Mouse (Mus musculus): ENCODE data around the gene Ccdc186. TPM values are rescaled to one million over a fixed set of nuclear protein-coding genes. Genes with fewer than 3 reads are reported as not detected.
"Not testable (repeated sequence)": the region's sequence is repeated elsewhere in the genome, so short reads cannot be mapped to it uniquely, and the experiment has no call there.

Gene Ccdc186
- polyA plus RNA-seq, 1 experiment = 19.8 TPM

- H3K4me3 ChIP-seq (ENCODE audit: insufficient read depth, low read depth, low read length) = no peak overlapping the region
- H3K27ac ChIP-seq (replicated peaks; ENCODE audit: low read depth, low read length) = no peak overlapping the region
- H3K4me1 ChIP-seq (ENCODE audit: control insufficient read depth, insufficient read depth, insufficient read length, low read length) = 0 out of 2 replicates have a peak, but pooled peaks cover 2% of the 10 kb centered on the region
These were observed 45.9 kb downstream of the Ccdc186 start for GRCm38 (mm10) chr19:56775893-56776718.

DNA sequence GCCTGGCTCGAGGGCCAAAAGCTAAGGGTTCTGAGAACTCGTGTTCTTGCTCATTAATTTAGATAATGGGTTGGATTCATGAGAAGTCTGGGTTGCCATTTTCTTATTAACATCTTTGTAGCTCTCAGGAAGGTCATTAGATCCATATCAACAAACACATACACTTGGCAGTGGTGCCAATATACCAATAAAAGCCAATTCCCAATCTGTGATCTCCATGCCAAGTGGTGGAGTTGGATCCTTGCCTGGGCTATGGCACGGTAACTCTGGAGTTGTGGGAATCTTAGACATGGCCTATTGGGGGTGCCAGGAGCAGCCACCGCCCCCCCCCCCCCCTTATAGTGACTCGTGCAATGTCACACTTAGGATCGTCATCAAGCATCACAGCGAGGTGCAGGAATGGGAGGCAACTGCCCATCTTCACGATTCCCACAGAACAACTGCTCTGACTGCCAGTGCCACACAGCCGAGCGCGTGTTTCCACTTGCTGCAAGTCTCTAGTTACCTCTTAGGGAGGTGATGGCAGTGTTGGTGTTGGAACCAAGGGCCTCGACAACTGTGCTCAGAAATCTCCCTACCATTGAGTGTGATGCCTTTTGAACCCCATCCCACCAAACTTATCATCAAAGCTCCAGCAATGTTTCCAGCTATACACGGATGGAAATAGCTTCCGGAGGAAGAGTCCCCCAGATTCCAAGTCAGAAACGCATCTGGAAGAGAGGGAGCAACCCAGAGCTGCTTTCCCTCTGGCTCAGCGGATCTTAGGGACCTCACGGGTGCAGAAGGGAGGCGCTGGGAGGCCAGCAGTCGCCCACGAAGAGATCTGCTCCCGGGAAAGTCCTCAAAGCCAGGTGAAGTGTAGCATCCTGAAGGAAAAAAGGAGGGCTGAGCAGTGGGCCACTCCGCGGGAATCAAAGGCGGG is 46.8 kb downstream of the Ccdc186 start:
- Histone ChIP-seq H3K27ac (replicated peaks; ENCODE audit: low read depth, low read length) (0 out of 2 replicates have a peak overlapping the region, but pooled peaks have one; percentile 26), H3K4me3 (ENCODE audit: insufficient read depth, low read depth, low read length) (no peak overlapping the region), H3K4me1 (ENCODE audit: control insufficient read depth, insufficient read depth, insufficient read length, low read length) (0 out of 2 replicates have a peak, but pooled peaks cover 2% of the 10 kb centered on the region)

DNA sequence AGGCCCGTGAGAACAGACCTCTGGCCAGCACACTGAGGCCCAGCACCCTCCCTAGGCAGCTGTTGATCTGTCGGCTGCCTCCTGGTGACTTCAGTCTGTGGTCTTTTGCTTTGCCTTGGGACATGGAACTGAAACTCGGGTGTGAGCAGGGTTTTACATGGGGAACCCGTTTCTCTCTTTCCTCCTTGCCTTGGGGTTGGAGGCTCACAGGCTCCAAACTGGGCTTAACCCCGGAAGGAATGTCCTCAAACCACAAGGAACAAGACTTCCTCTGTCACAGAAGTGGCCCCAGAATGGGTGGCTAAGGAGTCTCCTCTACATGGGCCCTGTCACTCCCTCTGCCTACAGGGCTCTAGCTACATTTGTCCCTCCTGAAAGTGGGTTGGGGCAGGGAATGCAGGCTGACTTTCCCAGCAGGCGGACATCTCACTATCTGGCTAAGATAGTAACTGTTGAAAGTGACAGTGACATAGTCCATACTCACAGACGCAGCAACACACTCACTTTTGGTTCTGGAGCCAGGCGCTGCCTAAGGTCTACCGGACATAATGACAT is 47.5 kb downstream of the Ccdc186 start:
- no peak overlapping the region for H3K4me3 ChIP-seq (ENCODE audit: insufficient read depth, low read depth, low read length)
- 0 out of 2 replicates have a peak, but pooled peaks cover 2% of the 10 kb centered on the region for H3K4me1 ChIP-seq (ENCODE audit: control insufficient read depth, insufficient read depth, insufficient read length, low read length)
- peak overlapping the region; percentile 26; the same call in 1 of the 2 replicates for H3K27ac ChIP-seq (replicated peaks; ENCODE audit: low read depth, low read length)

- Histone ChIP-seq H3K27ac (replicated peaks; ENCODE audit: low read depth, low read length) (no peak overlapping the region), H3K4me3 (ENCODE audit: insufficient read depth, low read depth, low read length) (no peak overlapping the region), H3K4me1 (ENCODE audit: control insufficient read depth, insufficient read depth, insufficient read length, low read length) (0 out of 2 replicates have a peak, but pooled peaks cover 2% of the 10 kb centered on the region)
These were observed 48.5 kb downstream of the Ccdc186 start for GRCm38 (mm10) chr19:56773393-56773971.

DNA sequence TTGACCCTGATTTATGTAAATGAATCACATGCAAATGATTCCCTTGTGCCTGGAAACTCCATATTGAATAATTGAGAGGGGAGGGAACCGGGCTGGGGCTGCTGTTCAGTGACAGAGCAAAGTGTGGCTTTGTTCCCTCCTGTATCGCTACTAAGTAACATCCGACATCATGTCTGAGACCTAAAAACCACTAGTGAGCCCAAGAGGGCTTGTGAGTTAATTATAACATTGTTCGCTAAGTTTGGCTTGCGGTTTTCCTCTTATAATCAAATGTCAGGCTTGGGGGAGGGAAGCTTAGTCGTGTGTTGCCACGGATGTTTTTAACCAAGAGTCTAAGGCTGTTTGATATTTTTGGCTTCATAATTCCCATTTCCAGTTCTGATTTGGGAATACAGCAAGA is 49.8 kb downstream of the Ccdc186 start:
- Histone ChIP-seq H3K4me1 (ENCODE audit: control insufficient read depth, insufficient read depth, insufficient read length, low read length) (0 out of 2 replicates have a peak, but pooled peaks cover under 1% of the 10 kb centered on the region), H3K27ac (replicated peaks; ENCODE audit: low read depth, low read length) (no peak overlapping the region), H3K4me3 (ENCODE audit: insufficient read depth, low read depth, low read length) (no peak overlapping the region)

GRCm38 (mm10) chr19:56769024-56769423 is 53.0 kb downstream of the Ccdc186 start:
- no peaks in the 10 kb centered on the region for H3K4me1 ChIP-seq (ENCODE audit: control insufficient read depth, insufficient read depth, insufficient read length, low read length)

GRCm38 (mm10) chr19:56762686-56763085 is 59.3 kb downstream of the Ccdc186 start:
- H3K4me1 ChIP-seq (ENCODE audit: control insufficient read depth, insufficient read depth, insufficient read length, low read length) = no peaks in the 10 kb centered on the region
- no peak overlapping the region for H3K4me3 ChIP-seq (ENCODE audit: insufficient read depth, low read depth, low read length)

More at GRCm38 (mm10) chr19:56769024-56769423, 53.0 kb downstream of the Ccdc186 start:
- no peak overlapping the region for H3K27ac ChIP-seq (replicated peaks; ENCODE audit: low read depth, low read length)
- no peak overlapping the region for H3K4me3 ChIP-seq (ENCODE audit: insufficient read depth, low read depth, low read length)

GRCm38 (mm10) chr19:56761727-56762126 is 60.3 kb downstream of the Ccdc186 start:
- no peaks in the 10 kb centered on the region for H3K4me1 ChIP-seq (ENCODE audit: control insufficient read depth, insufficient read depth, insufficient read length, low read length)
- H3K4me3 ChIP-seq (ENCODE audit: insufficient read depth, low read depth, low read length) = no peak overlapping the region
- no peak overlapping the region for H3K27ac ChIP-seq (replicated peaks; ENCODE audit: low read depth, low read length)

More at GRCm38 (mm10) chr19:56762686-56763085, 59.3 kb downstream of the Ccdc186 start:
- no peak overlapping the region for H3K27ac ChIP-seq (replicated peaks; ENCODE audit: low read depth, low read length)

GRCm38 (mm10) chr19:56761096-56761495 is 60.9 kb downstream of the Ccdc186 start:
- H3K4me3 ChIP-seq (ENCODE audit: insufficient read depth, low read depth, low read length) = no peak overlapping the region
- no peak overlapping the region for H3K27ac ChIP-seq (replicated peaks; ENCODE audit: low read depth, low read length)
- no peaks in the 10 kb centered on the region for H3K4me1 ChIP-seq (ENCODE audit: control insufficient read depth, insufficient read depth, insufficient read length, low read length)

DNA sequence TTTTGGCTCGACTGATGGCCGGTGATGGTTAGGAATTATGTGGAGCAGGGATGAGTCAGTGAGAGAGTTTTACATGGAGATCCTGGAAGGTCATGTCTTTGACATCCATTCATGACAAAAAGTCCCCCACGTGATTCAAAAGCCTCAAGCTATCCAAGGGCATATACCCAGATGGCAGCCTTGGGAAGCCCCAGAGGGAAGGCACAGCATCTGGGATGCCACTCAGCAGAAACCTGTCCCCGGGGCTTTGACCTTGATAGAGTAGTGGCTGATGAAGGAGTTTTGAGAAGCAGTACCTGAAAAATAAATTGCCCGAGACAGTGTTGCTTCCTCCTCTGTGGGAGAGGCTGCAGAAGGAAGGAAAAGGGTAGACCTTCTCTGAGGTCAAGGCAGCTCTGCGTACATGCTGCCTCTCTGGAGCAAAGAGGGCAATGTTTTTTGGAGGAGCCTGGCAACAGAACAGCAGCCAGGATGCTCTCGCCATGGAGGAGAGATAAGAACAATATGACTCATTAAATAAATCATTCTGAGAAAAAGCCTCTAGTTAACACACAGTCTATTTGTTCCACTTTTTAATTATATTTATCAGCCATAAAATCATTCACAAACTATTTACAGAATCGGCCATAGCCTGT is 61.6 kb downstream of the Ccdc186 start:
- Histone ChIP-seq H3K27ac (replicated peaks; ENCODE audit: low read depth, low read length) (no peak overlapping the region), H3K4me1 (ENCODE audit: control insufficient read depth, insufficient read depth, insufficient read length, low read length) (no peaks in the 10 kb centered on the region), H3K4me3 (ENCODE audit: insufficient read depth, low read depth, low read length) (no peak overlapping the region)

GRCm38 (mm10) chr19:56759740-56760139 is 62.2 kb downstream of the Ccdc186 start:
- Histone ChIP-seq H3K4me3 (ENCODE audit: insufficient read depth, low read depth, low read length) (no peak overlapping the region), H3K27ac (replicated peaks; ENCODE audit: low read depth, low read length) (no peak overlapping the region), H3K4me1 (ENCODE audit: control insufficient read depth, insufficient read depth, insufficient read length, low read length) (no peaks in the 10 kb centered on the region)

DNA sequence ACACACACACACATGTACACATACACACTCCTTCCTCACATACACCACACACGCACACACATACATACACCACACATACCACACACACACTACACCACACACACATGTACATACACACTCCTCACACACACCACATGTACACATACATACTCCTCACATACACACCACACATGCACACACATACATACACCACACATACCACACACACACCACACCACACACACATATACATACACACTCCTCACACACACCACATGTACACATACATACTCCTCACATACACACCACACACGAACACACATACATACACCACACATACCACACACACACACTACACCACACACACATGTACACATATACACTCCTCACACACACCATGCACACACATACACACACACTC is 63.7 kb downstream of the Ccdc186 start:
- Histone ChIP-seq H3K4me3 (ENCODE audit: insufficient read depth, low read depth, low read length) (no peak overlapping the region), H3K4me1 (ENCODE audit: control insufficient read depth, insufficient read depth, insufficient read length, low read length) (no peaks in the 10 kb centered on the region), H3K27ac (replicated peaks; ENCODE audit: low read depth, low read length) (no peak overlapping the region)

DNA sequence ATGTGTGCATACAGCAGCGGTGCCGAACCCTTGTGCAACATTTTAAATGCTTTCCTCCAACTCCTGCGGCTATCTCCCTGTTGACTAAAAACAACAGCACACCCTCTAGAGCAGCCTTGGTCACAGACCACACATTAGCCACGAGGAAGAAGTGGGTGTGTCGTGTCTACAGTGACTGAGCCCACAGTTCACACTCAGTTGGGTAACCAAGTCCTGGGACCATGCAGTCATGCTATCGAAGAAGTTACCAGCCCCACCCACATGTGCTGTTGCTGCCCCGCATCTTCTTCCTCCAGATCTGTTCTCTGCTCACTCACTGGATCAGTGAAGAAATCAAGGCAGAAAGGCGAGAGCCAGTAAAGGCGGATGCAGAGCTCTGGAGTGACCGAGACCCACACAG is 65.6 kb downstream of the Ccdc186 start:
- no peak overlapping the region for H3K4me3 ChIP-seq (ENCODE audit: insufficient read depth, low read depth, low read length)
- no peak overlapping the region for H3K27ac ChIP-seq (replicated peaks; ENCODE audit: low read depth, low read length)
- no peaks in the 10 kb centered on the region for H3K4me1 ChIP-seq (ENCODE audit: control insufficient read depth, insufficient read depth, insufficient read length, low read length)

DNA sequence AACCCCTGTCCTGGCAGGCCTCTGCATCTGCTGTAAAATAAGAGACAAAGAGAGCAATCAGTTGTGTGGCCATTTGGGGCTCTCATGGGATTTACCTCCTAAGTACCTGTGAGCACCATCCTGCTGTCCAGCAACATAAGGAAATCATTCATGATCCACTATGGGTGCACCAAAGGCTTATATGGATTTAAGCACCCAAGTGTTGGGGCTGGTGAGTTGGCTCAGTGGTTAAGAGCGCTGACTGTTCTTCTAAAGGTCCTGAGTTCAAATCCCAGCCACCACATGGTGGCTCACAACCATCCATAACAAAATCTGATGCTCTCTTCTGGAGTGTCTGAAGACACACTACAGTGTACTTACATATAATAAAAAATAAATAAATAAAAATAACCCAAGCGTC is 67.5 kb downstream of the Ccdc186 start:
- H3K4me1 ChIP-seq (ENCODE audit: control insufficient read depth, insufficient read depth, insufficient read length, low read length); H3K4me3 ChIP-seq (ENCODE audit: insufficient read depth, low read depth, low read length); H3K27ac ChIP-seq (replicated peaks; ENCODE audit: low read depth, low read length): not testable (repeated sequence)
